ENCODE assay signal across 9 mouse cellular contexts in genomic region chr6:102564011-102564731, GRCm38 (mm10). TPM values are rescaled to one million over a fixed set of nuclear protein-coding genes. Genes with fewer than 3 reads are reported as not detected.
DNase-seq lines count a peak whose midpoint lies in the region; ATAC-seq and TF ChIP-seq lines count a peak whose summit lies in the region.
"Had no signal": no experiment of that assay in that cellular context is flagged by ENCODE, and none has a peak within 500 bp of the region (broad histone marks: within the 10 kb centered on the region; RNA-seq: fewer than 3 reads in every experiment).

No protein-coding gene starts in this region.

- peak; percentile 74 for ATAC-seq in erythroid progenitor cell, adult 5-6 weeks (replicated peaks; ENCODE audit: low FRiP score, poor library complexity, severe bottlenecking)
- peak; percentile 98 for ATAC-seq in hindbrain, embryonic 12.5 days (ENCODE audit: low FRiP score)

- peaks cover 7% of the 10 kb centered on the region; the same call in 1 of the 2 replicates for H3K27me3 ChIP-seq in hindbrain, embryonic 12.5 days
- peaks cover 14% of the 10 kb centered on the region for H3K27me3 ChIP-seq in midbrain, embryonic 10.5 days (ENCODE audit: low read depth, poor library complexity, severe bottlenecking)
- no peaks in the 10 kb centered on the region for H3K27me3 ChIP-seq in small intestine, adult 2 months (ENCODE audit: control insufficient read depth, insufficient read depth, low read length)

- TF ChIP-seq CTCF in small intestine, adult 2 months (IDR thresholded peaks at IDR 0.05; ENCODE audit: extremely low read depth, insufficient read length, insufficient replicate concordance, low read depth, low read length) = no peak

- H3K36me3 ChIP-seq in hindbrain, embryonic 12.5 days = no peaks in the 10 kb centered on the region
- H3K36me3 ChIP-seq in midbrain, embryonic 10.5 days = no peaks in the 10 kb centered on the region
- H3K36me3 ChIP-seq in small intestine, adult 2 months (ENCODE audit: control insufficient read depth, insufficient read depth, low read length) = no peaks in the 10 kb centered on the region

- H3K9me3 ChIP-seq in hindbrain, embryonic 12.5 days (replicated peaks) = no peaks in the 10 kb centered on the region
- no peaks in the 10 kb centered on the region for H3K9me3 ChIP-seq in midbrain, embryonic 10.5 days (replicated peaks)

- peak overlapping the region; percentile 48; the same call in 1 of the 2 replicates for H3K27ac ChIP-seq in hindbrain, embryonic 12.5 days
- peak overlapping the region; percentile 79 for H3K27ac ChIP-seq in midbrain, embryonic 10.5 days (replicated peaks)
- H3K27ac ChIP-seq in small intestine, adult 2 months (ENCODE audit: insufficient read depth, low read depth, low read length) = no peak overlapping the region
- H3K27ac ChIP-seq: macrophage had no signal

- no peak for TF ChIP-seq POLR2A in small intestine, adult 2 months (IDR thresholded peaks at IDR 0.05; ENCODE audit: low read depth, low read length)

- peaks cover 8% of the 10 kb centered on the region; the same call in 1 of the 2 replicates for H3K4me1 ChIP-seq in hindbrain, embryonic 12.5 days
- peaks cover 20% of the 10 kb centered on the region for H3K4me1 ChIP-seq in midbrain, embryonic 10.5 days
- H3K4me1 ChIP-seq in small intestine, adult 2 months (ENCODE audit: control insufficient read depth, insufficient read depth, insufficient read length, low read length) = no peaks in the 10 kb centered on the region

- peak; percentile 14 for DNase-seq in gastrocnemius, postnatal 10 days
- DNase-seq in gastrocnemius, postnatal 25 days = no peak
- peak; percentile 93 for DNase-seq in brain, adult 2 months (ENCODE audit: low read depth, low spot score)
- DNase-seq in layer of hippocampus, postnatal 25 days (ENCODE audit: extremely low spot score in 1 of 2, low spot score in 1 of 2) = peak; percentile 51 to 54
- peak; percentile 80 for DNase-seq in midbrain, embryonic 10.5 days (ENCODE audit: low spot score)

- H3K9ac ChIP-seq in hindbrain, embryonic 12.5 days = peak overlapping the region; percentile 61

- H3K4me3 ChIP-seq in hindbrain, embryonic 12.5 days = peak overlapping the region; percentile 57
- H3K4me3 ChIP-seq in midbrain, embryonic 10.5 days = peak overlapping the region; percentile 66
- H3K4me3 ChIP-seq in small intestine, adult 2 months (ENCODE audit: low read depth, low read length) = peak overlapping the region; percentile 5

- peak overlapping the region; percentile 82 for H3K4me2 ChIP-seq in hindbrain, embryonic 12.5 days (replicated peaks)

- under 1% methylated on average over 51 of the region's 63 CpGs for WGBS in hindbrain, embryonic 12.5 days
- WGBS in midbrain, embryonic 10.5 days = under 1% methylated on average over 58 of the region's 63 CpGs
- 3% methylated on average over 59 of the region's 63 CpGs for WGBS in small intestine, adult 2 months

RNA-seq across cellular contexts. Expression of gene Cntn3, which starts 8.7 kb away (rescaled TPM):
- under 1 TPM; 0.32 to 0.33 TPM for total RNA-seq in gastrocnemius, postnatal 10 days (2021)
- total RNA-seq in gastrocnemius, postnatal 25 days (2021) = not detected
- 1.7 and 2.2 TPM in 2 replicates for total RNA-seq in erythroid progenitor cell, adult 5-6 weeks (2015; ENCODE audit: low replicate concordance)
- total RNA-seq in erythroid progenitor cell, adult 5-6 weeks (2017; ENCODE audit: low replicate concordance) = 1.2 and 2.3 TPM in 2 replicates
- 2.3 and 2.8 TPM in 2 replicates for polyA plus RNA-seq in hindbrain, embryonic 12.5 days (2016; fragmentation: Nextera tagmentation; extraction: Ambion mirVana)
- total RNA-seq in layer of hippocampus, postnatal 25 days (2021) = 10 to 100 TPM; 10.9 to 12.7 TPM
- polyA plus RNA-seq in midbrain, embryonic 10.5 days (2016; fragmentation: Nextera tagmentation; extraction: Ambion mirVana) = 0.47 and 0.53 TPM in 2 replicates
- not detected in 2 replicates for polyA plus RNA-seq in small intestine, adult 2 months (2012; rRNA removed)
- polyA plus RNA-seq: macrophage had no signal

Comparison
In these comparisons a context has a peak if more than half of its experiments do, and no peak if none do; other contexts are left out.
1. H3K4me3 ChIP-seq: peak in every context shown above with its lines; median percentile 66 in midbrain, embryonic 10.5 days; 57 in hindbrain, embryonic 12.5 days; 5 in small intestine, adult 2 months.